Mouse (Mus musculus): ENCODE measurements around the gene Ccr7. TPM values are rescaled to one million over a fixed set of nuclear protein-coding genes. Genes with fewer than 3 reads are reported as not detected.

Gene Ccr7
- polyA plus RNA-seq, 1 experiment from 2014 or later, result 0.38 TPM

GRCm38 (mm10) chr11:99143123-99144082, 11.5 kb downstream of the Ccr7 start:
- no peak overlapping the region for H3K9ac ChIP-seq
- WGBS, result 58% methylated on average over 16 of the region's 16 CpGs
- H3K4me1 ChIP-seq, result peaks cover 62% of the 10 kb centered on the region

GRCm38 (mm10) chr11:99142493-99143095, 12.3 kb downstream of the Ccr7 start:
- H3K4me1 ChIP-seq, result peaks cover 54% of the 10 kb centered on the region
- WGBS, result 62% methylated on average over 18 of the region's 18 CpGs
- H3K36me3 ChIP-seq, result no peaks in the 10 kb centered on the region
- H3K4me3 ChIP-seq, result no peak overlapping the region
- H3K9ac ChIP-seq, result no peak overlapping the region
- peak overlapping the region; percentile 1; the same call in 1 of the 2 replicates for H3K27ac ChIP-seq
- H3K4me2 ChIP-seq, result no peak overlapping the region
- H3K9me3 ChIP-seq, result no peaks in the 10 kb centered on the region
- no peak for ATAC-seq (ENCODE audit: insufficient number of reproducible peaks, low FRiP score, low TSS enrichment, low read depth)
- H3K27me3 ChIP-seq, result no peaks in the 10 kb centered on the region

More at GRCm38 (mm10) chr11:99143123-99144082, 11.5 kb downstream of the Ccr7 start:
- Histone ChIP-seq H3K4me2 (no peak overlapping the region), H3K27me3 (no peaks in the 10 kb centered on the region), H3K9me3 (no peaks in the 10 kb centered on the region), H3K27ac (peak overlapping the region; percentile 22; the same call in 1 of the 2 replicates), H3K4me3 (no peak overlapping the region), H3K36me3 (no peaks in the 10 kb centered on the region)
- ATAC-seq (ENCODE audit: insufficient number of reproducible peaks, low FRiP score, low TSS enrichment, low read depth), result no peak

DNA sequence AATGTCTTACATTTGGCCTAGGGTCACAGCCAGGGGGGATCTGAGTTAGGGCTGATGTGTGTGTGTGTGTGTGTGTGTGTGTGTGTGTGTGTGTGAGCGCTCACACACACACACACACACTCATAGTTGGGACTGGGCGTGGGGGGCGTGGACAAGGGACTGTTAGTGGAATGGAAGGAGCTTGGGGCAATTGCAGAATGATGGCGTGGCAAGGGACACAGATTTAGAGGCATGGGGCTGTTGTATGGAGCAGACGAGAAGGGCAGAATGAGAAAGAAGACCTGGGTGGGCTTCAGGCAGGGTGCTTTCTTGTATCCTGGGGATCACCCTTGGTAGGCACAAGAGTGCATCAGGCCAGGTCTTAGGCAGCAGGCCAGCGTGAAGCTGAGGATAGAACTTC, 12.8 kb downstream of the Ccr7 start:
- WGBS, result 81% methylated on average over 6 of the region's 6 CpGs

DNA sequence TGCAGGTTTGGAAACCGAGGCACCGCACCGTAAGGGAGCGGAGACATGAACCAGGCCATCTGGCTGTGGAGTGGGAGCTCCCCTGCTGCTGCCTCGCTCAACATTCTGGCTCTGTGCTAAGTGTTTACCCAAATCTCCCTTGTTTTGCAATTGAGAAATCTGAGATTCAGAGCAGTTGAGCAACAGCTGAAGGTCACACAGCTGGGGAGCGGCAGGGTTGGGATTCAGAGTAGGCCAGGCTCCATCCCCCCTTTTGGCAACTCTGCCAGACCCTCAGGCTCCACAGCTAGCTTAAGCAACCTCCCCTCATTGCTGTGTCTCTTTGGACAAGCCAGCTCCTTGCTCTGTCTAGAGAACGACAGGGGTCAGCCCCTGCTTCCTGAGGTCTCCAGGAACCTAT, 13.3 kb downstream of the Ccr7 start:
- H3K4me1 ChIP-seq, result peaks cover 47% of the 10 kb centered on the region
- no peak overlapping the region for H3K4me2 ChIP-seq
- H3K9me3 ChIP-seq, result no peaks in the 10 kb centered on the region
- H3K27ac ChIP-seq, result no peak overlapping the region
- WGBS, result 59% methylated on average over 7 of the region's 7 CpGs
- no peak overlapping the region for H3K4me3 ChIP-seq
- no peaks in the 10 kb centered on the region for H3K27me3 ChIP-seq
- no peak for ATAC-seq (ENCODE audit: insufficient number of reproducible peaks, low FRiP score, low TSS enrichment, low read depth)
- no peak overlapping the region for H3K9ac ChIP-seq
- no peaks in the 10 kb centered on the region for H3K36me3 ChIP-seq

More for the DNA sequence above, 12.8 kb downstream of the Ccr7 start:
- peaks cover 48% of the 10 kb centered on the region for H3K4me1 ChIP-seq
- no peak overlapping the region for H3K4me3 ChIP-seq
- H3K27ac ChIP-seq, result peak overlapping the region; percentile 1; the same call in 1 of the 2 replicates
- no peaks in the 10 kb centered on the region for H3K36me3 ChIP-seq
- no peaks in the 10 kb centered on the region for H3K9me3 ChIP-seq
- H3K4me2 ChIP-seq, result no peak overlapping the region
- H3K27me3 ChIP-seq, result no peaks in the 10 kb centered on the region
- ATAC-seq (ENCODE audit: insufficient number of reproducible peaks, low FRiP score, low TSS enrichment, low read depth), result no peak
- no peak overlapping the region for H3K9ac ChIP-seq

GRCm38 (mm10) chr11:99138976-99139375, 15.9 kb downstream of the Ccr7 start:
- Histone ChIP-seq H3K36me3 (no peaks in the 10 kb centered on the region), H3K9me3 (no peaks in the 10 kb centered on the region), H3K27ac (peak overlapping the region; percentile 33; the same call in 1 of the 2 replicates), H3K4me2 (no peak overlapping the region), H3K4me3 (no peak overlapping the region), H3K27me3 (no peaks in the 10 kb centered on the region), H3K4me1 (peaks cover 50% of the 10 kb centered on the region), H3K9ac (no peak overlapping the region)
- ATAC-seq (ENCODE audit: insufficient number of reproducible peaks, low FRiP score, low TSS enrichment, low read depth), result no peak
- WGBS, result 40% methylated on average over 9 of the region's 9 CpGs

DNA sequence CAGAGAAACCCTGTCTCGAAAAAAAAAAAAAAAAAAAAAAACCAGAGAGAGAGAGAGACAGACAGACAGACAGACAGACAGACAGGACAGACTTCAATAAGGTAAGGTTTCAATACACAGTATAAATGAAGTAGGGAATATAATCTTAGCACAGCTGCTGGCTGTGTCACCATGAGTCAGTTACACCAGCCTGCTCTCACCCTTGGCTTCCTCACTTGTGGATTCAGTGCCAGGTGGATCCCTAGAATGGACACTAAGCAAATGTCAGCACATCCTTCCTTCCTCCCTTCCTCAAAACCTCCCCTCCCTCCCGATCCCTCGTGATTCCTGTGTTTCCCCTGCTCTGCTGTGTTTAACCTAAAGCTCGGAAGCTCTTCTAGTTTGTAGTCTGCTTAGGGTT, 17.5 kb downstream of the Ccr7 start:
- no peaks in the 10 kb centered on the region for H3K27me3 ChIP-seq
- no peak overlapping the region for H3K4me3 ChIP-seq
- H3K36me3 ChIP-seq, result no peaks in the 10 kb centered on the region
- H3K9ac ChIP-seq, result no peak overlapping the region
- no peak overlapping the region for H3K4me2 ChIP-seq
- 80% methylated on average over 4 of the region's 4 CpGs for WGBS
- no peaks in the 10 kb centered on the region for H3K9me3 ChIP-seq
- no peak for ATAC-seq (ENCODE audit: insufficient number of reproducible peaks, low FRiP score, low TSS enrichment, low read depth)
- peaks cover 49% of the 10 kb centered on the region for H3K4me1 ChIP-seq
- no peak overlapping the region for H3K27ac ChIP-seq

DNA sequence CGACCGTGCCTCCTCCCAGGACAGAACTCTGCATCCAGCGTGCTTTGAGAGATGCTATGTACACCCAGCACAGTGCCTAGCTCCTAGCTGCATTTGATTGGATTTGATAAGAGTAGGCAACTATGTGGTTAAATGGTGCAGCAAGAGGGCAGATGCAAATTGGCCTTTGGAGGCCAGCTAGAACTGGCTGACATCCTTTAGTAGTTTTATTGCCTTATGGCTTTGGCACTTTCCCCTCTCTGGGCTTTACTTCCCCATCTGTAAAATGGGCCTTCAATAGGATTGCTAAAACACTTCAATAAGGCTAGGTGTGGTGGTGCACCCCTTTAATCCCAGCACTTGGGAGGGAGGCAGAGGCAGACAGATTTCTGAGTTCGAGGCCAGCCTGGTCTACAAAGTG, 17.9 kb downstream of the Ccr7 start:
- H3K9ac ChIP-seq, result no peak overlapping the region
- H3K27me3 ChIP-seq, result no peaks in the 10 kb centered on the region
- H3K4me2 ChIP-seq, result no peak overlapping the region
- H3K4me3 ChIP-seq, result no peak overlapping the region
- WGBS, result 72% methylated on average over 4 of the region's 4 CpGs
- H3K36me3 ChIP-seq, result no peaks in the 10 kb centered on the region
- H3K4me1 ChIP-seq, result peaks cover 49% of the 10 kb centered on the region
- ATAC-seq (ENCODE audit: insufficient number of reproducible peaks, low FRiP score, low TSS enrichment, low read depth), result no peak
- H3K9me3 ChIP-seq, result no peaks in the 10 kb centered on the region
- H3K27ac ChIP-seq, result peak overlapping the region; percentile 35; the same call in 1 of the 2 replicates

- no peaks in the 10 kb centered on the region for H3K9me3 ChIP-seq
- no peak overlapping the region for H3K9ac ChIP-seq
- WGBS, result 43% methylated on average over 3 of the region's 3 CpGs
- no peak overlapping the region for H3K4me2 ChIP-seq
- H3K4me3 ChIP-seq, result no peak overlapping the region
- no peaks in the 10 kb centered on the region for H3K36me3 ChIP-seq
- H3K27ac ChIP-seq, result 0 out of 2 replicates have a peak overlapping the region, but pooled peaks have one; percentile 35
- H3K4me1 ChIP-seq, result peaks cover 51% of the 10 kb centered on the region
- no peak for ATAC-seq (ENCODE audit: insufficient number of reproducible peaks, low FRiP score, low TSS enrichment, low read depth)
- H3K27me3 ChIP-seq, result no peaks in the 10 kb centered on the region
These were observed 18.5 kb downstream of the Ccr7 start for GRCm38 (mm10) chr11:99136361-99136760.

DNA sequence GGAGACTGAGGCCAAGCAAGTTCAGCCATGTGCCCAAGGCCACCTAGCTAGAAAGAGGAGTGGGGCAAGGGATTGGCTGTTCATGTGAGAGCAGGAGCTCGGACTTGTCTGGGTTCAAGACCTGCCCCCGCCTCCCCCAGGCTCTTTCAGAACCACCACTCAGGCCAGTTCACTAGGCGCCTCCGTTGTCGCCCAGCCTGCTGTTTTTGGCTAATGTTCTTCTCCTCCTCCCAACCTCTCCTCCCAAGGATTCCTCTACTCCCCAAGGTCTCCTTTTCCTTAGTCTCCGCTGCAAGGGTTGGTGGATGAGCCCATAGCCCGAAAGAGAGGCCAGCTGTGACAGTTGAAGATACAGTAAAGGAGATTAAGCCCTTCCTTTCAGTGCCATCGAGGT, 19.8 kb downstream of the Ccr7 start:
- no peak overlapping the region for H3K4me2 ChIP-seq
- no peaks in the 10 kb centered on the region for H3K36me3 ChIP-seq
- H3K4me3 ChIP-seq, result no peak overlapping the region
- H3K4me1 ChIP-seq, result peaks cover 54% of the 10 kb centered on the region
- no peak for ATAC-seq (ENCODE audit: insufficient number of reproducible peaks, low FRiP score, low TSS enrichment, low read depth)
- WGBS, result 47% methylated on average over 8 of the region's 8 CpGs
- H3K9me3 ChIP-seq, result no peaks in the 10 kb centered on the region
- H3K27me3 ChIP-seq, result no peaks in the 10 kb centered on the region
- H3K27ac ChIP-seq, result peak overlapping the region; percentile 87
- no peak overlapping the region for H3K9ac ChIP-seq

DNA sequence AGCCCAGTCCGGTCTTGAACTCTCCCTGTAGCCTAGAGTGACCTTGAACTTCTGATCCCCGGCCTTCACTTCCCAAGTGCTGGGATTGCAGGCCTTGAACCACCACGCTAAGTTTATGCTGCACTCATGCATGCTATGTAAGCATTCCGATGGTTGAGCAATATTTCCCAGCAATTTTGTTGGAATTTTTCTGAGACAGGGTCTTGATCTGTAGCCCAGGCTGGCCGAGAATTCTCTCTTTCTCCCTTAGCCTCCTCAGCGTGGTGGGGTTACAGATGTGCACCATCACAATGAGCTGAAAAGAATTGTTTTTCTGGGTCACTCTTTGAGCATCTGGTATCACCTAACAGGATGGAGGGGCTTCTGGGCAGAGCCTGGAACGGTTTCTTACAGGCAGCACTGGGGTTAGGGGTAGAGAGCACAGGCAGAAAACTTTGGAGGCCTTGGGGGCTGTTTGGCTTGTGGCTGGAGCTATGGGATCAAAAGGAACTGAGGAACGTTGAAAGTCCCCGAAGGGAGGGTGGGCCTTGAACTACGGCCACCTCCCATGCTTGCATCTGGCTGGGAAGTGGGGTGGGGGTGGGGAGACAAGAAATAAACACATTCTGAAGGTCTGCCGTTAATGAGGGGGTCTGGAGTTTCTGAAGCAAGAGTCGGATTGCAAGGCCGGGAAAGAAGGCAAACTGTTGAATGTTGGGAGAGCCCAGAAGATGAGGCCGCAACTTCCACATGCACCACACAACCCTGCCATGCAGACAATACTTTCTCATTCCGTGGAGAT, 20.4 kb downstream of the Ccr7 start:
- Histone ChIP-seq H3K9me3 (no peaks in the 10 kb centered on the region), H3K9ac (no peak overlapping the region), H3K4me3 (no peak overlapping the region), H3K36me3 (no peaks in the 10 kb centered on the region), H3K27ac (peak overlapping the region; percentile 87), H3K4me1 (peaks cover 56% of the 10 kb centered on the region), H3K27me3 (no peaks in the 10 kb centered on the region), H3K4me2 (no peak overlapping the region)
- ATAC-seq (ENCODE audit: insufficient number of reproducible peaks, low FRiP score, low TSS enrichment, low read depth), result 0 out of 2 replicates have a peak, but pooled peaks have one; percentile 30
- 28% methylated on average over 15 of the region's 15 CpGs for WGBS

DNA sequence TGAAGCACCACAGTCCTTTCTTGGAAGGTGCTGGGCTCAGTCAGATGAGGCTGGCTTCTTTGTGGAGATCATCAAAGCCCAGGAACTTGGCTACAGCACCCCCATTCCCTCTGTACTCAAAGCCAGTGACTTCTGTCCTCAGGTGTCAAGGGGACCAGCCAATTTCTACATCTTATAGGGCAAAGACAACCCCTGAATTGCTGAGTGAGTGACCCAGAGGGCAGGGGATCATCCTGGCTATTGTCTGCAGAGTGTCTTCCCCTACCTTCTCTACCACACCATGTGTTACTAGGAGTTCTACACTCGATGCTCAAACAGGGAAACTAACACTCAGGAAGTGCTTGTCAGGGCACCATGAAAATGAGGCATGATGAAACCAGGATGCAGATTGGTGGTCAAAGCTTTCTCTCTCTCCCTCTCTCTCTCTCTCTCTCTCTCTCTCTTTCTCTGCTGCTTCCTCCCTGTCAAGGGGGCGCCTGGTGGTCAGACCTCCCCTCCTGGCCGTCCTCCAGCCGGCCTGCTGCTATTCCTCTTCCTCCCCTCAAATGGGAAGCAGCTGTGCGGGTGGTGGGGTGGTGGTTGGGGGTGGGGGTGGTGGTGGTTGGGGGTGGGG, 21.5 kb downstream of the Ccr7 start:
- H3K4me1 ChIP-seq, result peaks cover 60% of the 10 kb centered on the region
- whole genome bisulfite sequencing, result 14% methylated on average over 5 of the region's 5 CpGs
- no peak overlapping the region for H3K4me3 ChIP-seq
- peak overlapping the region; percentile 87 for H3K27ac ChIP-seq
- no peaks in the 10 kb centered on the region for H3K27me3 ChIP-seq
- H3K9me3 ChIP-seq, result no peaks in the 10 kb centered on the region
- H3K4me2 ChIP-seq, result no peak overlapping the region
- no peak overlapping the region for H3K9ac ChIP-seq
- ATAC-seq (ENCODE audit: insufficient number of reproducible peaks, low FRiP score, low TSS enrichment, low read depth), result no peak
- H3K36me3 ChIP-seq, result no peaks in the 10 kb centered on the region
